ENCODE assay signal across 9 mouse cellular contexts in genomic region chr10:69044171-69044651, GRCm38 (mm10).
A peak's percentile ranks its signal among the peaks of the same experiment; 100 is the strongest.
DNase-seq lines count a peak whose midpoint lies in the region; ATAC-seq and TF ChIP-seq lines count a peak whose summit lies in the region.
"Had no signal": no experiment of that assay in that cellular context is flagged by ENCODE, and none has a peak within 500 bp of the region (broad histone marks: within the 10 kb centered on the region; RNA-seq: fewer than 3 reads in every experiment).

No protein-coding gene starts in this region.

- no peak overlapping the region for H3K4me3 ChIP-seq in intestine, embryonic 14.5 days (ENCODE audit: low read depth, low read length)
- H3K4me3 ChIP-seq in intestine, postnatal 0 days (ENCODE audit: low read depth, low read length), result no peak overlapping the region
- no peak overlapping the region for H3K4me3 ChIP-seq in midbrain, embryonic 15.5 days

- H3K9ac ChIP-seq in intestine, embryonic 14.5 days (ENCODE audit: low read length), result no peak overlapping the region
- no peak overlapping the region for H3K9ac ChIP-seq in intestine, postnatal 0 days (ENCODE audit: low read depth, low read length)
- no peak overlapping the region for H3K9ac ChIP-seq in midbrain, embryonic 15.5 days

- peak overlapping the region; percentile 22; the same call in 1 of the 2 replicates for H3K27ac ChIP-seq in intestine, embryonic 14.5 days (ENCODE audit: low read depth)
- no peak overlapping the region for H3K27ac ChIP-seq in intestine, postnatal 0 days (ENCODE audit: low read depth, low read length)
- 0 out of 2 replicates have a peak overlapping the region, but pooled peaks have one; percentile 29 for H3K27ac ChIP-seq in midbrain, embryonic 15.5 days

- WGBS in intestine, embryonic 14.5 days, result 33% methylated on average over 12 of the region's 12 CpGs
- 43% methylated on average over 12 of the region's 12 CpGs for WGBS in intestine, postnatal 0 days
- WGBS in midbrain, embryonic 15.5 days, result 29% methylated on average over 12 of the region's 12 CpGs

- no peak overlapping the region for H3K4me2 ChIP-seq in intestine, embryonic 14.5 days (ENCODE audit: low read length)
- H3K4me2 ChIP-seq in intestine, postnatal 0 days (replicated peaks; ENCODE audit: low read depth), result no peak overlapping the region
- no peak overlapping the region for H3K4me2 ChIP-seq in midbrain, embryonic 15.5 days

- no peaks in the 10 kb centered on the region for H3K36me3 ChIP-seq in intestine, embryonic 14.5 days (ENCODE audit: control insufficient read depth, insufficient read depth, low read length)
- H3K36me3 ChIP-seq in intestine, postnatal 0 days (ENCODE audit: control insufficient read depth, insufficient read depth), result no peaks in the 10 kb centered on the region
- no peaks in the 10 kb centered on the region for H3K36me3 ChIP-seq in midbrain, embryonic 15.5 days (replicated peaks)

- no peaks in the 10 kb centered on the region for H3K27me3 ChIP-seq in intestine, embryonic 14.5 days (replicated peaks; ENCODE audit: control insufficient read depth, insufficient read depth, low read length)
- no peaks in the 10 kb centered on the region for H3K27me3 ChIP-seq in intestine, postnatal 0 days (replicated peaks; ENCODE audit: control insufficient read depth, insufficient read depth, low read length)
- no peaks in the 10 kb centered on the region for H3K27me3 ChIP-seq in midbrain, embryonic 15.5 days (replicated peaks)

- ATAC-seq in intestine, embryonic 14.5 days (replicated peaks; ENCODE audit: low FRiP score, low TSS enrichment, low read depth), result no peak
- ATAC-seq in intestine, postnatal 0 days, result no peak
- ATAC-seq in midbrain, embryonic 15.5 days (replicated peaks), result no peak

- H3K9me3 ChIP-seq in intestine, embryonic 14.5 days (ENCODE audit: control insufficient read depth, low read length), result no peaks in the 10 kb centered on the region
- H3K9me3 ChIP-seq in intestine, postnatal 0 days (ENCODE audit: control insufficient read depth), result no peaks in the 10 kb centered on the region
- no peaks in the 10 kb centered on the region for H3K9me3 ChIP-seq in midbrain, embryonic 15.5 days

- peak; percentile 51 for DNase-seq in intestine, embryonic 14.5 days (ENCODE audit: low spot score)
- DNase-seq in embryo, embryonic 9.5 days (ENCODE audit: extremely low spot score), result peak; percentile 45
- peak; percentile 37 for DNase-seq in hindlimb bud, embryonic 11.5 days (ENCODE audit: extremely low spot score, low read depth, low spot score)
- DNase-seq in adrenal gland, adult 2 months, result no peak
- DNase-seq in adrenal gland, postnatal 36 days, result no peak
- DNase-seq in left cerebral cortex, adult 9 months (ENCODE audit: low spot score in 2 of 2), result no peak
- DNase-seq: heart, postnatal 10 days had no signal

- TF ChIP-seq CTCF in intestine, postnatal 0 days (IDR thresholded peaks at IDR 0.05; ENCODE audit: low read depth), result no peak

- peaks cover 22% of the 10 kb centered on the region; the same call in 1 of the 2 replicates for H3K4me1 ChIP-seq in intestine, embryonic 14.5 days (replicated peaks; ENCODE audit: control insufficient read depth, insufficient read depth, low read length)
- H3K4me1 ChIP-seq in intestine, postnatal 0 days (replicated peaks; ENCODE audit: control insufficient read depth, insufficient read depth, low read length), result no peaks in the 10 kb centered on the region
- peaks cover 20% of the 10 kb centered on the region for H3K4me1 ChIP-seq in midbrain, embryonic 15.5 days

Comparison
In these comparisons a context has a peak if more than half of its experiments do, and no peak if none do; other contexts are left out.
1. DNase-seq: peak in intestine, embryonic 14.5 days (single experiment), embryo, embryonic 9.5 days (single experiment) and hindlimb bud, embryonic 11.5 days (single experiment); none in adrenal gland, adult 2 months (single experiment), adrenal gland, postnatal 36 days (0 of 2) and left cerebral cortex, adult 9 months (0 of 2).